Mouse (Mus musculus) hindbrain, embryonic 16.5 days (tissue): ENCODE measurements at regions not wholly inside any gene's neighbourhood (a gene's known extent, or its start where the extent isn't known, plus 50 kb on each side); places are given as distances from the start of the nearest gene placed in this dataset.
A peak's percentile ranks its signal among the peaks of the same experiment; 100 is the strongest.

ENCODE experiments used
- ATAC-seq: fragments of 200-750 bp; cut with Nextera tagmentation; 2 replicates; pipeline ENCODE4 v1.8.0; 2017; ENCODE audit warnings: moderate TSS enrichment, moderate library complexity
- H3K27ac ChIP-seq: fragments of 300-500 bp; sonication (generic); 2 replicates; pipeline ENCODE4 v1.5.1; 2014; ENCODE audit warnings: low read depth, mild to moderate bottlenecking, control low read depth, low read length, moderate library complexity
- H3K27me3 ChIP-seq: fragments of 300-500 bp; sonication (generic); replicated peaks from 2 replicates; pipeline ENCODE4 v1.6.1; 2014; ENCODE audit warnings: low read length; ENCODE audit not compliant: control insufficient read depth, insufficient read depth
- H3K36me3 ChIP-seq: fragments of 300-500 bp; sonication (generic); 2 replicates; pipeline ENCODE4 v1.6.1; 2014; ENCODE audit warnings: mild to moderate bottlenecking, low read length, moderate library complexity, mixed read lengths; ENCODE audit not compliant: control insufficient read depth, insufficient read depth
- H3K4me1 ChIP-seq: fragments of 300-500 bp; sonication (generic); 2 replicates; pipeline ENCODE4 v1.6.1; 2014; ENCODE audit warnings: low read depth, low read length; ENCODE audit not compliant: control insufficient read depth, insufficient read depth
- H3K4me2 ChIP-seq: fragments of 300-500 bp; sonication (generic); 2 replicates; pipeline ENCODE4 v1.6.1; 2014; ENCODE audit warnings: mild to moderate bottlenecking, low read length, control low read depth, moderate library complexity
- H3K4me3 ChIP-seq: fragments of 300-500 bp; sonication (generic); 2 replicates; pipeline ENCODE4 v1.5.1; 2014; ENCODE audit warnings: mild to moderate bottlenecking, low read length, control low read depth, moderate library complexity
- H3K9ac ChIP-seq: fragments of 300-500 bp; sonication (generic); 2 replicates; pipeline ENCODE4 v1.6.1; 2014; ENCODE audit warnings: low read depth, mild to moderate bottlenecking, control low read depth, low read length, moderate library complexity
- H3K9me3 ChIP-seq: fragments of 300-500 bp; sonication (generic); 2 replicates; pipeline ENCODE4 v1.6.1; 2014; ENCODE audit warnings: mild to moderate bottlenecking, low read length, moderate library complexity; ENCODE audit not compliant: control insufficient read depth
- WGBS: fragments of 180-500 bp; shearing (Covaris S2); extraction: QIAGEN DNeasy Blood & Tissue Kit; methylation state at CpG from one replicate; pipeline ENCODE4 v1.1.7; 2014; 5-methylcytosine and 5-hydroxymethylcytosine counted together

DNA sequence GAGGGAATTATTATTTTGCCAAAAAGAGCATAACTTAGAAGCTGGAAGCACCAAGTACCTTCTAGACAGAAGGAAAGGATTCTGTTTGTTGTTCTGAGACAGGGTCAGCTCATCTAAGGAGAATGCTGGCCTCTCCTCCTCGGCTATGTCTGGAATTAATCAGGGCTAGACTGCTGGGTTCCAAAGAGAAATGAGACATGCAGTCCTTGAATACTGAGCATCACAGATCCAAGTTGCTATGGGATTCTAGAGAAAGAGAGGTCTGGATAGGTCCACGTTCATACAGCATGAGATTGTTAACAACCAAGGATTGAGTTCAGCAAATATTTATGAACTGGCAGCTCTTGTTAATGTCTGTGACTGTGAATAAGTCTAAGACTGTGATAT lies 63.7 kb upstream of the Slc22a23 start:
- Histone ChIP-seq H3K27me3 (no peaks in the 10 kb centered on the region), H3K9me3 (no peaks in the 10 kb centered on the region), H3K9ac (no peak overlapping the region), H3K4me2 (no peak overlapping the region), H3K4me3 (no peak overlapping the region), H3K36me3 (no peaks in the 10 kb centered on the region), H3K27ac (no peak overlapping the region), H3K4me1 (no peaks in the 10 kb centered on the region)
- whole genome bisulfite sequencing, result 38% methylated on average over 2 of the region's 2 CpGs
- no peak; the same call in 1 of the 2 replicates for ATAC-seq

GRCm38 (mm10) chr13:34408007-34408668 lies 63.2 kb upstream of the Slc22a23 start:
- peak; percentile 42; the same call in 1 of the 2 replicates for ATAC-seq
- Histone ChIP-seq H3K27ac (no peak overlapping the region), H3K4me1 (no peaks in the 10 kb centered on the region), H3K4me2 (no peak overlapping the region), H3K4me3 (no peak overlapping the region), H3K9ac (no peak overlapping the region), H3K27me3 (no peaks in the 10 kb centered on the region), H3K36me3 (no peaks in the 10 kb centered on the region), H3K9me3 (no peaks in the 10 kb centered on the region)
- 65% methylated on average over 4 of the region's 4 CpGs for WGBS

GRCm38 (mm10) chr13:34406291-34406690 lies 61.3 kb upstream of the Slc22a23 start:
- Histone ChIP-seq H3K27ac (no peak overlapping the region), H3K36me3 (no peaks in the 10 kb centered on the region), H3K9me3 (no peaks in the 10 kb centered on the region), H3K4me3 (no peak overlapping the region), H3K9ac (no peak overlapping the region), H3K27me3 (no peaks in the 10 kb centered on the region), H3K4me1 (no peaks in the 10 kb centered on the region), H3K4me2 (no peak overlapping the region)
- no peak for ATAC-seq

DNA sequence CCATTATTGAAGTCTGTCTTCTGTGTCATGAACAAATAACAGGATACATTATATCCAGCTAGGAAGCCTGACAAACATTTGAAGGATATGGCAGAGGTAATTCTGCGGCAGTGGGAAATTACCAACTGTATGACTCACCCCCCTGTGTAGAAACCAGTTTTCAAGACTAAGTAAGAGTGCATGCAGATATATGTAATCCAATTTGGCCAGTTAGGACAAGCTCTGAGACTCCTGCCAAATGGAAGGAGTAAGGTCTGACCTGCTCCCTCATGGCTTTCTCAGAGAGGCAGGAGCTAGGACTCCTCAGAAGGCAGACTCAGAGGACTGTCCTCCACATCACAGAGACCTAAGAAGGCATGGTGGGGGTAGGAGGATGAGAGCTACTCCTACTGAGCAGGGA lies 57.6 kb upstream of the Slc22a23 start:
- no peaks in the 10 kb centered on the region for H3K27me3 ChIP-seq
- no peak overlapping the region for H3K27ac ChIP-seq
- H3K9ac ChIP-seq, result no peak overlapping the region
- peaks cover 4% of the 10 kb centered on the region for H3K4me1 ChIP-seq
- H3K36me3 ChIP-seq, result no peaks in the 10 kb centered on the region
- no peak overlapping the region for H3K4me2 ChIP-seq
- WGBS, result 100% methylated on average over 1 of the region's 1 CpGs
- H3K4me3 ChIP-seq, result no peak overlapping the region
- no peak for ATAC-seq
- H3K9me3 ChIP-seq, result no peaks in the 10 kb centered on the region

- Histone ChIP-seq H3K4me3 (no peak overlapping the region), H3K9ac (no peak overlapping the region), H3K36me3 (no peaks in the 10 kb centered on the region), H3K9me3 (no peaks in the 10 kb centered on the region), H3K4me1 (peaks cover 4% of the 10 kb centered on the region), H3K27ac (no peak overlapping the region), H3K4me2 (no peak overlapping the region), H3K27me3 (no peaks in the 10 kb centered on the region)
- WGBS, result 86% methylated on average over 2 of the region's 2 CpGs
- no peak for ATAC-seq
Observed at GRCm38 (mm10) chr13:34401031-34401430, 56.0 kb upstream of the Slc22a23 start.

DNA sequence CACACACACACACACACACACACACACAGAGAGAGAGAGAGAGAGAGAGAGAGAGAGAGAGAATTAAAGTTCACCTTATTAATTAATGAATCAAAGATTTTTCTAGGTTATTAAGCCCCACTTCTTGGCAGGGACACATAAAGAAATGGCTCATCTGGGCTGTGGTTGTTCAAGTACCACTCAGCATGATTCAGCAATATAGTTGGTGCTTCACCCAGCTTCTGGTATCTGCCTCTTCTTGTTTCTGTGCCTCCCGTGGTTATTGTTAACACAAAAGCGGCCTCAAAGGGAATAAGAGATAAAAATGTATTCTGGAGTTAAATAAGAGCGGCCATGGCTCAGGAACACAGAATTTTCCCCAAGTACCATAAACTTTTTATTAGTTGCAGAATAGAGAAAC lies 53.9 kb upstream of the Slc22a23 start:
- Histone ChIP-seq H3K27me3 (no peaks in the 10 kb centered on the region), H3K4me3 (no peak overlapping the region), H3K4me1 (peaks cover 4% of the 10 kb centered on the region), H3K36me3 (no peaks in the 10 kb centered on the region), H3K9ac (no peak overlapping the region), H3K4me2 (no peak overlapping the region), H3K9me3 (no peaks in the 10 kb centered on the region), H3K27ac (no peak overlapping the region)
- 71% methylated on average over 3 of the region's 3 CpGs for WGBS
- no peak for ATAC-seq

DNA sequence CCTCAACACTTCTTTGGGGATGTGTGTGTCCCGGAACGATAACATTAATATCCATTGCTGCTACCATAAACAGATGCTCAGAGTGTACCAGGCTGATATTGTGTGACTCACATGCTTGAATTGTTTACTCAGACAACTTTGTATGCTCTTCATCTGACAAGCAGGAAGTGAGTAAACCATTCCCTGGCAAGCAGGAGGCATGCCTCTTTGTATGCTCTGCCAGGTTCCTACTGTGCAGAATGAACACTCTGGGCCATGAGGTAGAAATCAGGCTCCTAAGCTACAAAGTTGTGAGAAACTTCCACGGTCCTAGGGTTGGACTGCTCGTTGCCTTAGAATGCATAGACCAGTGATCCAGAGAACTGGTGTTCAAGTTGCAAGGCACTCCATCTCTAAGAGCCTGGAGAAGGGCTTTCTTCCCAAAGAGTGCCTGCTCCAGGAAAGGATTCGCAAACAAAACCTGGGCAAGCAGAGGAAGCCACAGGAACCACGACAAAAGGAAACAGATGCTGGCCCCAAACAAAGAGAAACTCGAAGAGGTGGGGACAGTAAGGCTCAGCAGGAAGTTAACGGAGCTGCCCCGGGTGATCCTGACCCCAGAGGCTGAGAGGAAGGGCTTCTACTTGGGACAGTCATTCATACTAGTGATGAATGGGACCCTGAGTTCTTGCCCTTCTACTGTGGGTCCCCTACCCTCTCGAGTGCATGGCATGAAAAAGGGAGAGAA lies 53.2 kb upstream of the Slc22a23 start:
- Histone ChIP-seq H3K27ac (no peak overlapping the region), H3K9me3 (no peaks in the 10 kb centered on the region), H3K4me1 (peaks cover 4% of the 10 kb centered on the region), H3K4me2 (no peak overlapping the region), H3K9ac (no peak overlapping the region), H3K4me3 (no peak overlapping the region), H3K36me3 (no peaks in the 10 kb centered on the region), H3K27me3 (no peaks in the 10 kb centered on the region)
- no peak for ATAC-seq
- WGBS, result 28% methylated on average over 10 of the region's 10 CpGs

DNA sequence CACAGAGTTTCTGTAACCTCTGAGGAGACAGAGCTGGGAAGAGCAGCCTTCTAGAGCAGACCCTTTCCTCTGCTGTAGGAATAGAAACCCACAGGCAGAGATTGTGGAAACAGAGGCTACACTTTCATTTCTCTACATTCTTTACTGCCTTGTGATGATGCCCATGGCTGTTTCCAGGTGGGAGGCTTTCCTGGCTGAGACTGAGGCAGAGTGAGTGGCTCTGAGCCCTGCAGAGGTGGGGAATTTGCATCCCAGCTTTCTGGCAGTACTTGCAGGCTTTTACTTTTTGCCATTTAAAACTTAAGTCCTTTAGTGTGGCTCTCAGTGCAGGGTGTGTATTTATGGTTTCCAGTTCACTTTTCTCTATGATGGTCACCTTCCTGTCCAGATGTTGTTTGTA lies 50.5 kb upstream of the Slc22a23 start:
- Histone ChIP-seq H3K36me3 (no peaks in the 10 kb centered on the region), H3K4me1 (peaks cover 4% of the 10 kb centered on the region), H3K9me3 (no peaks in the 10 kb centered on the region), H3K27ac (no peak overlapping the region), H3K4me2 (no peak overlapping the region), H3K9ac (no peak overlapping the region), H3K27me3 (no peaks in the 10 kb centered on the region), H3K4me3 (no peak overlapping the region)
- no peak for ATAC-seq

GRCm38 (mm10) chr13:34395010-34395409 lies 50.0 kb upstream of the Slc22a23 start:
- Histone ChIP-seq H3K27me3 (no peaks in the 10 kb centered on the region), H3K27ac (no peak overlapping the region), H3K9ac (no peak overlapping the region), H3K36me3 (no peaks in the 10 kb centered on the region), H3K4me1 (peaks cover 4% of the 10 kb centered on the region), H3K4me3 (no peak overlapping the region), H3K9me3 (no peaks in the 10 kb centered on the region), H3K4me2 (no peak overlapping the region)
- WGBS, result 81% methylated on average over 1 of the region's 1 CpGs
- ATAC-seq, result no peak
